ENCODE assay signal across 9 mouse cellular contexts in genomic region chr2:165470167-165470566, GRCm38 (mm10). TPM values are rescaled to one million over a fixed set of nuclear protein-coding genes. Genes with fewer than 3 reads are reported as not detected.
DNase-seq lines count a peak whose midpoint lies in the region; ATAC-seq and TF ChIP-seq lines count a peak whose summit lies in the region.
"Had no signal": no experiment of that assay in that cellular context is flagged by ENCODE, and none has a peak within 500 bp of the region (broad histone marks: within the 10 kb centered on the region; RNA-seq: fewer than 3 reads in every experiment).

No protein-coding gene starts in this region.

- peak; percentile 35 for DNase-seq in embryo, embryonic 10.5 days (ENCODE audit: low spot score)
- DNase-seq in embryo, embryonic 10 days (ENCODE audit: low spot score) = no peak
- DNase-seq in left cerebral cortex, adult 2 months (ENCODE audit: extremely low spot score in 1 of 2, low spot score in 2 of 2) = no peak
- DNase-seq in left cerebral cortex, postnatal 14 days (ENCODE audit: low spot score in 2 of 2) = no peak
- no peak for DNase-seq in frontal cortex, postnatal 36 days (ENCODE audit: low spot score in 2 of 2)
- DNase-seq: forebrain, postnatal 0 days had no signal

- intact Hi-C loops in left cerebral cortex, adult 2 months (cut with DNase I) = loop anchor here (5.0 kb wide), 1 partner anchor 58 kb away; no protein-coding TSS in a partner anchor
- intact Hi-C loops in left cerebral cortex, postnatal 14 days (cut with DNase I) = no loop called here

- no peak overlapping the region for H3K27ac ChIP-seq in left cerebral cortex, adult 2 months

- H3K4me3 ChIP-seq in left cerebral cortex, adult 2 months = no peak overlapping the region

- peak; percentile 9 for TF ChIP-seq CTCF in left cerebral cortex, adult 2 months (IDR thresholded peaks at IDR 0.05)

- ATAC-seq in common myeloid progenitor, adult 5-6 weeks (replicated peaks; ENCODE audit: low read depth, poor library complexity, severe bottlenecking) = peak; percentile 72
- ATAC-seq in monocyte, adult 5-6 weeks (replicated peaks; ENCODE audit: insufficient number of reproducible peaks, low FRiP score, low TSS enrichment, poor library complexity, severe bottlenecking) = peak; percentile 64; the same call in 1 of the 2 replicates
- no peak for ATAC-seq in erythroid progenitor cell, adult 5-6 weeks (replicated peaks; ENCODE audit: low FRiP score, poor library complexity, severe bottlenecking)
- ATAC-seq: forebrain, postnatal 0 days had no signal

RNA-seq across cellular contexts. Expression of gene Slc13a3, which starts 2.9 kb away (rescaled TPM):
- 10 to 100 TPM; 12.0 to 18.6 TPM for total RNA-seq in left cerebral cortex, adult 2 months (2021)
- 10 to 100 TPM; 18.6 to 19.9 TPM for total RNA-seq in left cerebral cortex, postnatal 14 days (2021)
- not detected in 2 replicates for total RNA-seq in common myeloid progenitor, adult 5-6 weeks (2017)
- not detected in 3 replicates for total RNA-seq in monocyte, adult 5-6 weeks (2017)
- not detected in 2 replicates for total RNA-seq in erythroid progenitor cell, adult 5-6 weeks (2015; ENCODE audit: low replicate concordance)
- total RNA-seq in erythroid progenitor cell, adult 5-6 weeks (2017; ENCODE audit: low replicate concordance) = 0.13 and 0.91 TPM in 2 replicates

RNA-seq across cellular contexts. Expression of gene Trp53rka, which starts 23.0 kb away (rescaled TPM):
- 10 to 100 TPM; 21.5 to 22.0 TPM for total RNA-seq in left cerebral cortex, adult 2 months (2021)
- total RNA-seq in left cerebral cortex, postnatal 14 days (2021) = 10 to 100 TPM; 19.9 to 22.1 TPM
- 6.4 and 12.4 TPM in 2 replicates for total RNA-seq in common myeloid progenitor, adult 5-6 weeks (2017)
- total RNA-seq in monocyte, adult 5-6 weeks (2017) = 4.5 to 14.9 TPM (median 5.4 TPM) in 3 replicates
- total RNA-seq in erythroid progenitor cell, adult 5-6 weeks (2015; ENCODE audit: low replicate concordance) = not detected in 2 replicates
- 1.4 and 2.9 TPM in 2 replicates for total RNA-seq in erythroid progenitor cell, adult 5-6 weeks (2017; ENCODE audit: low replicate concordance)

RNA-seq across cellular contexts. Expression of gene Slc2a10, which starts 33.4 kb away (rescaled TPM):
- total RNA-seq in left cerebral cortex, adult 2 months (2021) = 1 to 10 TPM; 1.2 TPM
- 1 to 10 TPM in 1 of 2 experiments, under 1 TPM in 1; 0.92 to 2.2 TPM for total RNA-seq in left cerebral cortex, postnatal 14 days (2021)
- 0.15 and 0.64 TPM in 2 replicates for total RNA-seq in common myeloid progenitor, adult 5-6 weeks (2017)
- 0.68 TPM in 1 of 3 replicates, not detected in the others for total RNA-seq in monocyte, adult 5-6 weeks (2017)
- not detected in 2 replicates for total RNA-seq in erythroid progenitor cell, adult 5-6 weeks (2015; ENCODE audit: low replicate concordance)
- total RNA-seq in erythroid progenitor cell, adult 5-6 weeks (2017; ENCODE audit: low replicate concordance) = not detected in 2 replicates

Comparison
In these comparisons a context has a peak if more than half of its experiments do, and no peak if none do; other contexts are left out.
1. RNA of gene Slc13a3, which starts 2.9 kb away (total RNA-seq): 18.6 to 19.9 TPM in left cerebral cortex, postnatal 14 days and 12.0 to 18.6 TPM in left cerebral cortex, adult 2 months; 0.13 to 0.91 TPM in erythroid progenitor cell, adult 5-6 weeks, not detected in common myeloid progenitor, adult 5-6 weeks and not detected in monocyte, adult 5-6 weeks; every median in the first group is over 4 times any median in the second.